17 mouse cellular contexts compared by ENCODE assay signal in the genomic region with DNA sequence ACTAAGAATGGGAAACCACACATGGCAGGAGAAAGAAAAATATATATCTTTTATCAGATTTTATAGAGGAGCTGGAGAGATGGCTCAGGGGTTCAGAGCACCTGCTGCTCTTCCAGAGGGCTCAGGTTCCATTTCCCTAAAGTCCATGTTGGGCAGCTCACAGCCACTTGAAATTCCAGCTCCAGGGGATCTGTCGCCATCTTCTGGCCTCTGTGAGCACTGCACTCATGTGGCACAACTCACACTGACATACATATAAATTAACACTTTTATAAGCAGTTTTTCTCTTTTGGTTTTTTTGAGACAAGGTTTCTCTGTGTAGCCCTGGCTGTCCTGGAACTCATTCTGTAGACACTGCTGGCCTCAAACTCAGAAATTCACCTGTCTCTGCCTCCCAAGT.
DNase-seq lines count a peak whose midpoint lies in the region; TF ChIP-seq lines count a peak whose summit lies in the region.
"Had no signal": no experiment of that assay in that cellular context is flagged by ENCODE, and none has a peak within 500 bp of the region (broad histone marks: within the 10 kb centered on the region; RNA-seq: fewer than 3 reads in every experiment).

No protein-coding gene starts in this region.

- no peaks in the 10 kb centered on the region for H3K79me2 ChIP-seq in CH12.LX (replicated peaks; ENCODE audit: control insufficient read depth, extremely low read depth, insufficient read depth, poor library complexity, severe bottlenecking)

- H3K9me3 ChIP-seq in CH12.LX (replicated peaks; ENCODE audit: low read length), result peaks cover 9% of the 10 kb centered on the region
- H3K9me3 ChIP-seq: forebrain, embryonic 15.5 days; midbrain, embryonic 10.5 days; neural tube, embryonic 15.5 days; stomach, embryonic 15.5 days had no signal

- H3K4me2 ChIP-seq in CH12.LX (ENCODE audit: insufficient read depth, low read depth, poor library complexity, severe bottlenecking), result no peak overlapping the region
- H3K4me2 ChIP-seq: forebrain, embryonic 15.5 days; neural tube, embryonic 15.5 days; stomach, embryonic 15.5 days had no signal

- DNase-seq in layer of hippocampus, adult 2 months (ENCODE audit: low spot score in 2 of 2), result no peak
- no peak for DNase-seq in layer of hippocampus, adult 9-11 months
- DNase-seq in 3T3-L1 (ENCODE audit: low read depth, low spot score) (peak; percentile 12), CH12.LX (ENCODE audit: extremely low read depth) (peak; percentile 5)
- no peak for DNase-seq in brain, embryonic 14.5 days (ENCODE audit: low read depth)
- no peak for DNase-seq in spleen, adult 18-20 months
- DNase-seq in heart, adult 18-20 months, result no peak
- DNase-seq: adrenal gland, postnatal 10 days; cerebellum, adult 9-10 months; gastrocnemius, adult 2 months; heart, postnatal 10 days; lung, postnatal 14 days; thymus, postnatal 36 days had no signal

- H3K27ac ChIP-seq in layer of hippocampus, adult 2 months, result peak overlapping the region; percentile 81
- no peak overlapping the region for H3K27ac ChIP-seq in CH12.LX (ENCODE audit: insufficient read depth, low read depth)
- H3K27ac ChIP-seq: forebrain, embryonic 15.5 days; gastrocnemius, adult 2 months; midbrain, embryonic 10.5 days; neural tube, embryonic 15.5 days; stomach, embryonic 15.5 days had no signal

- H3K4me1 ChIP-seq in CH12.LX (ENCODE audit: control insufficient read depth in 1 of 2, insufficient read depth in 2 of 2), result no peaks in the 10 kb centered on the region
- H3K4me1 ChIP-seq: midbrain, embryonic 10.5 days; neural tube, embryonic 15.5 days; stomach, embryonic 15.5 days had no signal

- no peak overlapping the region for H3K9ac ChIP-seq in CH12.LX (ENCODE audit: insufficient read depth, low read depth)
- H3K9ac ChIP-seq: forebrain, embryonic 15.5 days; neural tube, embryonic 15.5 days; stomach, embryonic 15.5 days had no signal

- peak; percentile 68 for TF ChIP-seq CTCF in layer of hippocampus, adult 2 months (conservative IDR thresholded peaks at IDR 0.05)
- TF ChIP-seq CTCF in CH12.LX (conservative IDR thresholded peaks at IDR 0.05 in 1 of 2, IDR thresholded peaks at IDR 0.05 in 1 of 2; ENCODE audit: low read depth in 2 of 2, low read length in 2 of 2), result peak; percentile 14 to 56; a peak in 3 of 4 replicates
- TF ChIP-seq CTCF in brain, embryonic 14.5 days (IDR thresholded peaks at IDR 0.05; ENCODE audit: borderline replicate concordance, extremely low read depth, insufficient read depth, insufficient read length), result peak; percentile 34; the same call in 1 of the 2 replicates

- in situ Hi-C loops in CH12.LX (cut with MboI; ENCODE audit: low pct_ligation_motif_present, low pct_unique_long_range_greater_than_20kb, low sequenced_read_pairs), result no loop called here

- H3K4me3 ChIP-seq in layer of hippocampus, adult 2 months, result no peak overlapping the region
- H3K4me3 ChIP-seq in CH12.LX (replicated peaks in 1 of 3; ENCODE audit: low read depth in 2 of 3, low read length in 2 of 3, poor library complexity in 1 of 3), result no peak overlapping the region
- H3K4me3 ChIP-seq: forebrain, embryonic 15.5 days; gastrocnemius, adult 2 months; midbrain, embryonic 10.5 days; neural tube, embryonic 15.5 days; stomach, embryonic 15.5 days had no signal

- no peak for TF ChIP-seq POLR2A in CH12.LX (IDR thresholded peaks at IDR 0.05; ENCODE audit: low read depth, low read length)
- no peak for TF ChIP-seq POLR2A in brain, embryonic 14.5 days (IDR thresholded peaks at IDR 0.05; ENCODE audit: borderline replicate concordance, extremely low read depth, insufficient read depth, insufficient read length, poor library complexity, severe bottlenecking)

- peaks cover 68% of the 10 kb centered on the region for H3K27me3 ChIP-seq in CH12.LX (replicated peaks)
- H3K27me3 ChIP-seq: forebrain, embryonic 15.5 days; neural tube, embryonic 15.5 days; stomach, embryonic 15.5 days had no signal

- no peaks in the 10 kb centered on the region for H3K36me3 ChIP-seq in CH12.LX (replicated peaks in 1 of 2; ENCODE audit: control insufficient read depth in 1 of 2, insufficient read depth in 1 of 2, low read length in 1 of 2)
- H3K36me3 ChIP-seq: forebrain, embryonic 15.5 days; midbrain, embryonic 10.5 days; neural tube, embryonic 15.5 days; stomach, embryonic 15.5 days had no signal

- TF ChIP-seq RAD21 in CH12.LX (IDR thresholded peaks at IDR 0.05; ENCODE audit: low read depth, low read length), result peak; percentile 45

- dilution Hi-C loops in CH12.LX (cut with MboI; ENCODE audit: extremely low pct_ligation_motif_present, extremely low pct_unique_long_range_greater_than_20kb, low sequenced_read_pairs), result no loop called here

- no peak for TF ChIP-seq EP300 in CH12.LX (IDR thresholded peaks at IDR 0.05; ENCODE audit: low read length)

TF ChIP-seq in CH12.LX, 34 proteins besides CTCF, POLR2A, EP300 and RAD21:
- TF ChIP-seq ZNF384 (IDR thresholded peaks at IDR 0.05; ENCODE audit: low read depth, low read length) (no peak), SMC3 (IDR thresholded peaks at IDR 0.05; ENCODE audit: low read depth, low read length) (peak; percentile 27)

Comparison
In these comparisons a context has a peak if more than half of its experiments do, and no peak if none do; other contexts are left out.
1. DNase-seq: peak in 3T3-L1 (single experiment) and CH12.LX (single experiment); none in layer of hippocampus, adult 2 months (0 of 2), layer of hippocampus, adult 9-11 months (single experiment), brain, embryonic 14.5 days (single experiment), spleen, adult 18-20 months (0 of 2) and heart, adult 18-20 months (0 of 2).
2. Peak in every context shown above with its lines, with median percentiles within 50 percentile points of each other: CTCF ChIP-seq.